Mouse (Mus musculus): ENCODE results near the gene Clec10a. TPM values are rescaled to one million over a fixed set of nuclear protein-coding genes. Genes with fewer than 3 reads are reported as not detected.
A peak's percentile ranks its signal among the peaks of the same experiment; 100 is the strongest.
"Not testable (repeated sequence)": the region's sequence is repeated elsewhere in the genome, so short reads cannot be mapped to it uniquely, and the experiment has no call there.

Clec10a gene
- total RNA-seq (2021) (1 to 10 TPM; 1.7 to 3.2 TPM), polyA plus RNA-seq (2012; rRNA removed) (2.8 and 3.8 TPM in 2 replicates)
- long read RNA-seq = 0 reads

DNA sequence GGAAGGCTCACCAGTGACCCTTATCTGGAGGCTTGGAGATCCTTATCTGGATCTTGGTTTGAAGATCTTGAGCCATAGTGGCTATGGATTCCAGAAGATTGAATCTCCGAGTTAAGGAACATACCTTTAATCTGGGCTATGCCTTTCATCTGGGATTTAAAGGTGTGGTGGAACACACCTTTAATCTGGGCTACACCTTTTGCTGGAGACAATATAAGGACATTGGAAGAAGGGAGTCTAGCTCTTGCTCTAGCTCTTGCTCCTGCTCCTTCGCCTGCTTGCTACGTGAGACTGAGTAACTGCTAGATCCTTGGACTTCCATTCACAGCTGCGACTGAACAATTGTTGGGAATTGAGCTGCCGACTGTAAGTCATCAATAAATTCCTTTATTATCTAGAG, at the start of gene Clec10a:
TSS of gene Clec10a (plus strand) at position 301 of the 400 bp plus-strand sequence.
- H3K36me3 ChIP-seq (ENCODE audit: control insufficient read depth, insufficient read depth, low read length); H3K79me2 ChIP-seq (replicated peaks; ENCODE audit: control insufficient read depth, insufficient read depth, low read length); intact Hi-C loops (cut with DNase I); DNase-seq; H3K4me3 ChIP-seq; H3K9ac ChIP-seq (ENCODE audit: low read depth, low read length); H3K27me3 ChIP-seq (ENCODE audit: control insufficient read depth, insufficient read depth, low read length); H3K4me1 ChIP-seq (ENCODE audit: control insufficient read depth, insufficient read depth, low read length); H3K27ac ChIP-seq: not testable (repeated sequence)
- WGBS = no CpG with 5 or more reads among the region's 5 CpGs

DNA sequence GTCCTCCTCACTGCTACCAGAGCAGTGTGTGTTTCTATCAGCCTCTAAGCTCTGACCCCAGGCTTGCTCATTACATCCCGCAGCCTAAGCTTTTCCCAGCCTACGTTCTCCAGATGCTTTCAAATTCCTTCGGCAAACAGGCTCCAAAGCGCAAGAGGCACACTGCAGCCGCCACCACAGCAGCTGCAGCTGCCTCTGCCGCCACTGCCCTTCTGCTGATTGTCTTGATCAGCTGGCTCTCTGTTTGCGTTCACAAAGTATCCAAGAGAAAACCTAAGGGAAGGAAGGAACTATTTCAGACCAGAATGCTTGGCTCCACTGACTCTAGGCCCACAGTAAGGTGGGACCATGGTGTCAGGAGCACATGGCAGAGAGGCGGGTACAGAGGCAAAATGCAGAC, 48.9 kb upstream of the Clec10a start:
- Histone ChIP-seq H3K27ac (no peak overlapping the region), H3K9ac (ENCODE audit: low read depth, low read length) (no peak overlapping the region), H3K4me3 (no peak overlapping the region), H3K36me3 (ENCODE audit: control insufficient read depth, insufficient read depth, low read length) (no peaks in the 10 kb centered on the region), H3K79me2 (replicated peaks; ENCODE audit: control insufficient read depth, insufficient read depth, low read length) (no peaks in the 10 kb centered on the region), H3K4me1 (ENCODE audit: control insufficient read depth, insufficient read depth, low read length) (no peaks in the 10 kb centered on the region), H3K27me3 (ENCODE audit: control insufficient read depth, insufficient read depth, low read length) (no peaks in the 10 kb centered on the region)
- TF ChIP-seq CTCF (IDR thresholded peaks at IDR 0.05) (no peak), POLR2A (IDR thresholded peaks at IDR 0.05; ENCODE audit: insufficient read depth, low read depth, low read length) (no peak), EP300 (IDR thresholded peaks at IDR 0.05; ENCODE audit: insufficient read depth, low read depth, low read length) (no peak)
- no peak for DNase-seq
- 57% methylated on average over 8 of the region's 8 CpGs for WGBS
- intact Hi-C loops (cut with DNase I) = no loop called here

DNA sequence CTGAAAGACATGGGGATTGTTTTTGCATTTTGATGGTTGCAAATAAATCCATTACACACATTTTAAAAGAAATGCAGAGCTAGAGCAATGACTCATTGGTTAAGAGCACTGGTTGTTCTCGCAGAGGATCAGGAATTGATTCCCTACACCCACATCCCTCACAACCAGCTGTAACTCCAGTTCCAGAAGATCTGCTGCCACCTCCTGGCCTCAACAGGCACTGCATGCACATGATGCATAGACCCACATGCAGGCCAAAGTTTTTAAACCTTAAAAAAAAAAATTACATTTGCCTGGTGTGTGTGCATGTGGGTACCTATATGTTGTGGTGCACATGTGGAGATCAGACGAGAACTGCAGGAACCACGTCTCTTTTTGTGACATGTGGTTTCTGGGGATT, 45.9 kb upstream of the Clec10a start:
- H3K4me3 ChIP-seq = no peak overlapping the region
- H3K36me3 ChIP-seq (ENCODE audit: control insufficient read depth, insufficient read depth, low read length) = no peaks in the 10 kb centered on the region
- intact Hi-C loops (cut with DNase I) = no loop called here
- TF ChIP-seq EP300 (IDR thresholded peaks at IDR 0.05; ENCODE audit: insufficient read depth, low read depth, low read length) (no peak), POLR2A (IDR thresholded peaks at IDR 0.05; ENCODE audit: insufficient read depth, low read depth, low read length) (no peak), CTCF (IDR thresholded peaks at IDR 0.05) (peak; percentile 69)
- H3K27ac ChIP-seq = no peak overlapping the region
- no peak for DNase-seq
- H3K27me3 ChIP-seq (ENCODE audit: control insufficient read depth, insufficient read depth, low read length) = no peaks in the 10 kb centered on the region
- no peaks in the 10 kb centered on the region for H3K79me2 ChIP-seq (replicated peaks; ENCODE audit: control insufficient read depth, insufficient read depth, low read length)
- no peak overlapping the region for H3K9ac ChIP-seq (ENCODE audit: low read depth, low read length)
- WGBS = 78% methylated on average over 3 of the region's 3 CpGs
- no peaks in the 10 kb centered on the region; the same call in 1 of the 2 replicates for H3K4me1 ChIP-seq (ENCODE audit: control insufficient read depth, insufficient read depth, low read length)

DNA sequence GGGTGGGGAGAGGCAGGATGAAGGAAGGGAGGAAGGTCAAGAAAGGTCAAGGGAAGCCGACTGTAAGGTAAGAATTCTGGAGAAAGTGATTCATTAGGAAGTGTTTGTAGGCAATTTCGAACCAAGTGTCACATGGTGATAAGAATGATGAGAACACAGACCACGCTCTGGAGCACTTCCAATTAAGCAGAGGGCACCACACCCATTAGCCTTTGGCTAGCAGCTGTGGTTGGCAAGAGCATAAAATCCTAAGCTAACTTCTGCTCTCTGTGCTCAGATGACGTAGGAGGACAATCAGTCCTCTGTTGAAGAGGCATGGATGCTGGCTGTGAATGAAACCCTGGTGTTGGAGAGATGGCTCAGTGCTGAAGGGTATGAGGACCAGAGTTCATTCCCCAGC, 41.4 kb upstream of the Clec10a start:
- WGBS = 20% methylated on average over 4 of the region's 4 CpGs
- peak in 1 of 2 experiments; percentile 36 for DNase-seq
- Histone ChIP-seq H3K4me3 (no peak overlapping the region), H3K4me1 (ENCODE audit: control insufficient read depth, insufficient read depth, low read length) (no peaks in the 10 kb centered on the region; the same call in 1 of the 2 replicates), H3K79me2 (replicated peaks; ENCODE audit: control insufficient read depth, insufficient read depth, low read length) (no peaks in the 10 kb centered on the region), H3K36me3 (ENCODE audit: control insufficient read depth, insufficient read depth, low read length) (no peaks in the 10 kb centered on the region), H3K9ac (ENCODE audit: low read depth, low read length) (no peak overlapping the region), H3K27ac (no peak overlapping the region), H3K27me3 (ENCODE audit: control insufficient read depth, insufficient read depth, low read length) (no peaks in the 10 kb centered on the region)
- intact Hi-C loops (cut with DNase I) = no loop called here
- TF ChIP-seq POLR2A (IDR thresholded peaks at IDR 0.05; ENCODE audit: insufficient read depth, low read depth, low read length) (no peak), CTCF (IDR thresholded peaks at IDR 0.05) (no peak), EP300 (IDR thresholded peaks at IDR 0.05; ENCODE audit: insufficient read depth, low read depth, low read length) (no peak)

DNA sequence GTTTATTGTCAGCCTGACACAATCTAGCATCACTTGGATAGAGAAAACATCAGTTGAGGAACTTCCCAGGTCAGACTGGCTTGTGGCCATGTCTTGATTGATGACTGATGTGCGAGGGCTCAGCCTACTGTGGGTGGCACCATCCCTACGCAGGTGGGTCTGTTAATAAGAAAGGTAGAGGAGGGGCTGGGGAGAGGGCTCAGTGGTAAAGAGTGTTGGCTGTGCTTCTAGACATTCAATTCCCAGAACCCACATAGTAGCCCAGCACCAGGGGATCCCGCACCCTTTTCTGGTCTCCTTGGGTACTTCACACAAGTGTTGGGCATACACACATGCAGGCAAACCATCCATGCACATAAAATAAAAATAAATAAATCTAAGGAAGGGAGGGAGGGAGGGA, 40.1 kb upstream of the Clec10a start:
- Histone ChIP-seq H3K27ac (no peak overlapping the region), H3K79me2 (replicated peaks; ENCODE audit: control insufficient read depth, insufficient read depth, low read length) (no peaks in the 10 kb centered on the region)
- DNase-seq = no peak

DNA sequence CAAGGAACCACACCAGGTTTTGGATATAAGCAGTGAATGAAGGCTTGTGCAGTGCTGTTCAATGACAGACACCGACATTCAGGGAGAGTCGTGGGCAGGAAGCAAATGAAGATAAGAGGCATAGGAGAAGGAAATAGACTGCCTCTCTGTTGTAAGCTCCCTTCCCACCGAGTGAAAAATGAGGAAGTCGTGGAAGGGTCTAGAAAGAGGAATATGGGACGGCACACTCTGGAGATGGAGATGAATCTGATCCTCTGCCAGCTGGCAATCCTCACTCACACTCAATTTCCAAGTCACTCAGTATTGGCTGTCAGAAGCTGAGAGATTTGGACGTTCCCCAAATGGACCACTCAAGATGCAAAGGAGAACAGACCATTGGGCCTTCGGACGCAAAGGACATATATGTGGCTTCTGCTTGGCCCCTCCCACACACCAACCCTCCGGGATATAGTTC, 26.0 kb upstream of the Clec10a start, which contains the start of gene Mgl2:
TSS of gene Mgl2 (plus strand) at position 404 of the 454 bp plus-strand sequence.
- DNase-seq = peak in 1 of 2 experiments; percentile 40
- Histone ChIP-seq H3K9ac (ENCODE audit: low read depth, low read length) (no peak within 1 kb of the TSS), H3K27ac (no peak within 1 kb of the TSS), H3K4me1 (ENCODE audit: control insufficient read depth, insufficient read depth, low read length) (no peaks in the 10 kb centered on the region), H3K79me2 (replicated peaks; ENCODE audit: control insufficient read depth, insufficient read depth, low read length) (no peaks in the 10 kb centered on the region), H3K27me3 (ENCODE audit: control insufficient read depth, insufficient read depth, low read length) (no peaks in the 10 kb centered on the region), H3K36me3 (ENCODE audit: control insufficient read depth, insufficient read depth, low read length) (no peaks in the 10 kb centered on the region), H3K4me3 (no peak within 1 kb of the TSS)
- intact Hi-C loops (cut with DNase I) = no loop called here
- TF ChIP-seq POLR2A (IDR thresholded peaks at IDR 0.05; ENCODE audit: insufficient read depth, low read depth, low read length) (no peak), CTCF (IDR thresholded peaks at IDR 0.05) (no peak)
- WGBS = 26% methylated on average over 9 of the region's 9 CpGs

More for the DNA sequence above, 40.1 kb upstream of the Clec10a start:
- no peak for TF ChIP-seq POLR2A (IDR thresholded peaks at IDR 0.05; ENCODE audit: insufficient read depth, low read depth, low read length)
- TF ChIP-seq EP300 (IDR thresholded peaks at IDR 0.05; ENCODE audit: insufficient read depth, low read depth, low read length) = no peak
- TF ChIP-seq CTCF (IDR thresholded peaks at IDR 0.05) = no peak
- Histone ChIP-seq H3K9ac (ENCODE audit: low read depth, low read length) (no peak overlapping the region), H3K4me1 (ENCODE audit: control insufficient read depth, insufficient read depth, low read length) (no peaks in the 10 kb centered on the region; the same call in 1 of the 2 replicates), H3K27me3 (ENCODE audit: control insufficient read depth, insufficient read depth, low read length) (no peaks in the 10 kb centered on the region), H3K4me3 (no peak overlapping the region), H3K36me3 (ENCODE audit: control insufficient read depth, insufficient read depth, low read length) (no peaks in the 10 kb centered on the region)
- 92% methylated on average over 3 of the region's 3 CpGs for WGBS
- intact Hi-C loops (cut with DNase I) = no loop called here

DNA sequence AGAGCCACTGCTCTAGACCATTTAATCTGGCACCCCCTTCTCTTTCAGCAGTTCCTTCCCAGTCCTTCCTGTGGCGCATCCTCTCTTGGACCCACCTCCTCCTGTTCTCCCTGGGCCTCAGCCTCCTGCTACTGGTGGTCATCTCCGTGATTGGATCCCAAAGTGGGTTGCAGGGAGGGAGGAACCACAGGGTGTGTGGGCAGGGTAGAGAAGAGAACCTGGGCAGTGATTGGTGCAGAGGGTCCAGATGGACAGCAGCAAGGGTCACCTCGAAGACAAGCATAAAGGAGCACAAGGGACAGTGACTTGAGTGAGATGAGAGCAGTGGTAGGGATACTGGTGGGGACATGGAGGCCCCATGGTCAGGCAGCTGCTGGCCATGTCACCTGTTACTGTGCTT, 21.0 kb upstream of the Clec10a start:
- DNase-seq; H3K27me3 ChIP-seq (ENCODE audit: control insufficient read depth, insufficient read depth, low read length); H3K4me1 ChIP-seq (ENCODE audit: control insufficient read depth, insufficient read depth, low read length); H3K27ac ChIP-seq; H3K79me2 ChIP-seq (replicated peaks; ENCODE audit: control insufficient read depth, insufficient read depth, low read length); H3K4me3 ChIP-seq; intact Hi-C loops (cut with DNase I); H3K9ac ChIP-seq (ENCODE audit: low read depth, low read length); H3K36me3 ChIP-seq (ENCODE audit: control insufficient read depth, insufficient read depth, low read length): not testable (repeated sequence)
- WGBS = 67% methylated on average over 3 of the region's 3 CpGs

DNA sequence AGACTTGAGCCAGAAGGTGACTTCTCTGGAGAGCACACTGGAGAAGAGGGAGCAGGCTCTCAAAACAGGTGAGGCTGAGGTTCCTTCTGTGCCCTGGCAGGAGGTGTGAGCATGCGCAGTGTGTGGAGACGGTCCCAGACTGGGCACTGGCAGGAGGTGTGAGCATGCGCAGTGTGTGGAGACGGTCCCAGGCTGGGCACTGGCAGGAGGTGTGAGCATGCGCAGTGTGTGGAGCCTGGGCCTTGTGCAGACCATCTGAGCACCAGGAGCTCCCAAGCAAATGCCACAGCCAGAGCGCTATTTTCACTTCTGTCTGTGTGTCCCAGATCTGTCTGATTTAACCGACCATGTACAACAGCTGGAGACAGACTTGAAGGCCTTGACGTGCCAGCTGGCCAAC, 20.1 kb upstream of the Clec10a start:
- H3K4me3 ChIP-seq; DNase-seq; intact Hi-C loops (cut with DNase I); H3K27ac ChIP-seq; H3K36me3 ChIP-seq (ENCODE audit: control insufficient read depth, insufficient read depth, low read length); H3K27me3 ChIP-seq (ENCODE audit: control insufficient read depth, insufficient read depth, low read length); H3K79me2 ChIP-seq (replicated peaks; ENCODE audit: control insufficient read depth, insufficient read depth, low read length); H3K4me1 ChIP-seq (ENCODE audit: control insufficient read depth, insufficient read depth, low read length); H3K9ac ChIP-seq (ENCODE audit: low read depth, low read length): not testable (repeated sequence)
- WGBS = 88% methylated on average over 8 of the region's 8 CpGs

Measured in heart, adult 2 months (tissue).